Mouse (Mus musculus): Measurements from ENCODE around the gene Notch2. TPM values are rescaled to one million over a fixed set of nuclear protein-coding genes. Genes with fewer than 3 reads are reported as not detected.

Notch2 gene
- polyA plus RNA-seq, 1 experiment from 2014 or later, result 42.7 TPM

- no peaks in the 10 kb centered on the region for H3K9me3 ChIP-seq (ENCODE audit: control insufficient read depth, low read length)
- H3K27ac ChIP-seq (ENCODE audit: low read depth, low read length), result peak overlapping the region; percentile 78
- 0 out of 2 replicates have a peak, but pooled peaks have one; percentile 48 for ATAC-seq (ENCODE audit: low FRiP score, low TSS enrichment)
- no peak overlapping the region for H3K9ac ChIP-seq (ENCODE audit: low read depth, low read length)
- H3K27me3 ChIP-seq (ENCODE audit: control insufficient read depth, insufficient read depth, low read length), result no peaks in the 10 kb centered on the region
- H3K4me3 ChIP-seq (ENCODE audit: low read length), result no peak overlapping the region
- WGBS, result 54% methylated on average over 14 of the region's 14 CpGs
- H3K4me1 ChIP-seq (ENCODE audit: control insufficient read depth, insufficient read depth, low read length), result peaks cover 65% of the 10 kb centered on the region
- H3K4me2 ChIP-seq (replicated peaks; ENCODE audit: low read depth, low read length), result no peak overlapping the region; the same call in 1 of the 2 replicates
- H3K36me3 ChIP-seq (ENCODE audit: control insufficient read depth, insufficient read depth, low read length), result peaks cover 8% of the 10 kb centered on the region; the same call in 1 of the 2 replicates
Observed at GRCm38 (mm10) chr3:98050492-98051406, 37.4 kb downstream of the Notch2 start.

GRCm38 (mm10) chr3:98051407-98051968 lies 38.2 kb downstream of the Notch2 start:
- no peak overlapping the region; the same call in 1 of the 2 replicates for H3K4me2 ChIP-seq (replicated peaks; ENCODE audit: low read depth, low read length)
- WGBS, result 18% methylated on average over 16 of the region's 16 CpGs
- peak overlapping the region; percentile 78 for H3K27ac ChIP-seq (ENCODE audit: low read depth, low read length)
- peaks cover 8% of the 10 kb centered on the region; the same call in 1 of the 2 replicates for H3K36me3 ChIP-seq (ENCODE audit: control insufficient read depth, insufficient read depth, low read length)
- H3K9me3 ChIP-seq (ENCODE audit: control insufficient read depth, low read length), result no peaks in the 10 kb centered on the region
- ATAC-seq (ENCODE audit: low FRiP score, low TSS enrichment), result peak; percentile 87
- H3K27me3 ChIP-seq (ENCODE audit: control insufficient read depth, insufficient read depth, low read length), result no peaks in the 10 kb centered on the region
- no peak overlapping the region for H3K4me3 ChIP-seq (ENCODE audit: low read length)
- H3K4me1 ChIP-seq (ENCODE audit: control insufficient read depth, insufficient read depth, low read length), result peaks cover 64% of the 10 kb centered on the region
- H3K9ac ChIP-seq (ENCODE audit: low read depth, low read length), result no peak overlapping the region

DNA sequence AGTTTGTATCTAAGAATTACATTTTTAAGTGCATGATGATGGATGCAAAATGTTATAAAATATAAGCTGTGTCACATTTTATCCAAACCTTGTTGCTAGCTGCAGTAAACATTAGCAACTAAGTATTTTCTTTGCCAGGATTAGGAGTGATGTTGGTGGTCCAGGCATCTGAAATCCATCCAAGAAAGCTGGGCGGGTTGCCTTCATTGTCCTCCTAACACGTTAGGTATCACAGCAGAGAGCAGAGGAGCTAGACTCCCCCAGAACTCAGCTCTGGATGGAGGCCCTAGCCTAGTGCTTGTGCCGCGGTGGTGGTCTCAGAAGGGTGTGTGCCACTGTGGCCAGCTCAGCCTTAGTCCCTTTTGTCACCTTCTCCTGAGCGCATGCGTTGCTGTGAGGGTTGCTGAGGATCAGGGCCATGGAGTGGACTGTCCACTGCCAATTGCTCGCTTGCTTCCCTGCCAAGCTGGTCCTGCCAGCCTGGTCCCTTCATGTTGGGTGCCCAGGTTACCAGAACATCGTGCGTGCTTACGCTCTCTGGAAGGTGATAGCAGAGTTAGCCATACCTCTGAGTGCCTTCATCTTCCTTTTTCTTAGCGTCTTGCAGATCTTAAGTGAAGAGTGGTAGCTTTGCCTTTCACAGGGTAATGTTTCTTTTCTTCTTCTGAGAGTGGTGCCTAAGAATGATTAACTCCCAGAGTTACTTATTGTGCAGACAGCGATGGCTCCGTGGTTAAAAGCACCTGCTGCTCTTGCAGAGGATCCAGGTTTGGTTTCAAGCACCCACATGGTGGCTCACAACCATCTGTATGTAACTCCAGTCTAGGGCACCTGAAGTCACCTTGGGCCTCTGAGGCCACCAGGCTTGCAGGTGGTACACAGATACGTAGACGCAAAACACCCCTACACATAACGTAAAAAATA lies 39.4 kb downstream of the Notch2 start:
- 71% methylated on average over 16 of the region's 16 CpGs for WGBS

DNA sequence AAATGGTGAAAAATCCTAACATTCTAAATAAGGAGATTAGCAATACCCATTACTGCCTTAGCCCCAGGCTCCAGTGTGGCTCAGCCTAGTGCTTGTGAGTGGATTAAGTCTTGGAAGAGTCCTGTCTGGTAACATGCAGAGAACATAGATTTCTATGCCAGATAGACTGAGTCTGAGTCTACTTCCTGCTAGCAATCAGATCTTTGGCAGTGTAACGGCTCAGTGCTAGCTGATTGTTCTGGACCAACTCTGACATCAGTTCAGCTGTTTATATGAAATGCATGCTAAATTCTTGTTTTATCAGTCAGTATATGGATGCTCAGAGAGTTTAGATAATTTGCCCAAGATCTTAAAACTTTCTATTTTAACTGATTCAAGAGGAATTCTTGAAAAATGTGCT lies 40.5 kb downstream of the Notch2 start:
- 58% methylated on average over 1 of the region's 1 CpGs for WGBS
- Histone ChIP-seq H3K4me2 (replicated peaks; ENCODE audit: low read depth, low read length) (no peak overlapping the region), H3K4me3 (ENCODE audit: low read length) (no peak overlapping the region), H3K27ac (ENCODE audit: low read depth, low read length) (peak overlapping the region; percentile 31; the same call in 1 of the 2 replicates), H3K9ac (ENCODE audit: low read depth, low read length) (no peak overlapping the region), H3K27me3 (ENCODE audit: control insufficient read depth, insufficient read depth, low read length) (no peaks in the 10 kb centered on the region), H3K36me3 (ENCODE audit: control insufficient read depth, insufficient read depth, low read length) (peaks cover 7% of the 10 kb centered on the region; the same call in 1 of the 2 replicates), H3K9me3 (ENCODE audit: control insufficient read depth, low read length) (no peaks in the 10 kb centered on the region), H3K4me1 (ENCODE audit: control insufficient read depth, insufficient read depth, low read length) (peaks cover 55% of the 10 kb centered on the region)
- ATAC-seq (ENCODE audit: low FRiP score, low TSS enrichment), result no peak

More for the DNA sequence above, 39.4 kb downstream of the Notch2 start:
- Histone ChIP-seq H3K4me2 (replicated peaks; ENCODE audit: low read depth, low read length) (no peak overlapping the region), H3K4me1 (ENCODE audit: control insufficient read depth, insufficient read depth, low read length) (peaks cover 55% of the 10 kb centered on the region), H3K27ac (ENCODE audit: low read depth, low read length) (peak overlapping the region; percentile 78; the same call in 1 of the 2 replicates), H3K4me3 (ENCODE audit: low read length) (no peak overlapping the region), H3K9ac (ENCODE audit: low read depth, low read length) (no peak overlapping the region; the same call in 1 of the 2 replicates), H3K27me3 (ENCODE audit: control insufficient read depth, insufficient read depth, low read length) (no peaks in the 10 kb centered on the region), H3K9me3 (ENCODE audit: control insufficient read depth, low read length) (no peaks in the 10 kb centered on the region), H3K36me3 (ENCODE audit: control insufficient read depth, insufficient read depth, low read length) (peaks cover 8% of the 10 kb centered on the region; the same call in 1 of the 2 replicates)
- ATAC-seq (ENCODE audit: low FRiP score, low TSS enrichment), result no peak

GRCm38 (mm10) chr3:98054334-98055007 lies 41.1 kb downstream of the Notch2 start:
- peaks cover 55% of the 10 kb centered on the region for H3K4me1 ChIP-seq (ENCODE audit: control insufficient read depth, insufficient read depth, low read length)
- no peak overlapping the region for H3K27ac ChIP-seq (ENCODE audit: low read depth, low read length)

GRCm38 (mm10) chr3:98055008-98055345 lies 41.6 kb downstream of the Notch2 start:
- Histone ChIP-seq H3K4me1 (ENCODE audit: control insufficient read depth, insufficient read depth, low read length) (peaks cover 52% of the 10 kb centered on the region), H3K4me2 (replicated peaks; ENCODE audit: low read depth, low read length) (no peak overlapping the region), H3K36me3 (ENCODE audit: control insufficient read depth, insufficient read depth, low read length) (no peaks in the 10 kb centered on the region; the same call in 1 of the 2 replicates), H3K4me3 (ENCODE audit: low read length) (no peak overlapping the region), H3K9me3 (ENCODE audit: control insufficient read depth, low read length) (no peaks in the 10 kb centered on the region), H3K27ac (ENCODE audit: low read depth, low read length) (no peak overlapping the region), H3K27me3 (ENCODE audit: control insufficient read depth, insufficient read depth, low read length) (no peaks in the 10 kb centered on the region), H3K9ac (ENCODE audit: low read depth, low read length) (no peak overlapping the region)
- no peak for ATAC-seq (ENCODE audit: low FRiP score, low TSS enrichment)
- WGBS, result 84% methylated on average over 6 of the region's 6 CpGs

More at GRCm38 (mm10) chr3:98054334-98055007, 41.1 kb downstream of the Notch2 start:
- no peak overlapping the region for H3K4me2 ChIP-seq (replicated peaks; ENCODE audit: low read depth, low read length)
- H3K36me3 ChIP-seq (ENCODE audit: control insufficient read depth, insufficient read depth, low read length), result peaks cover 2% of the 10 kb centered on the region; the same call in 1 of the 2 replicates
- H3K9me3 ChIP-seq (ENCODE audit: control insufficient read depth, low read length), result no peaks in the 10 kb centered on the region
- WGBS, result 88% methylated on average over 8 of the region's 8 CpGs
- no peaks in the 10 kb centered on the region for H3K27me3 ChIP-seq (ENCODE audit: control insufficient read depth, insufficient read depth, low read length)
- H3K4me3 ChIP-seq (ENCODE audit: low read length), result no peak overlapping the region
- no peak for ATAC-seq (ENCODE audit: low FRiP score, low TSS enrichment)
- no peak overlapping the region for H3K9ac ChIP-seq (ENCODE audit: low read depth, low read length)

GRCm38 (mm10) chr3:98055808-98056728 lies 42.7 kb downstream of the Notch2 start:
- H3K4me2 ChIP-seq (replicated peaks; ENCODE audit: low read depth, low read length), result no peak overlapping the region
- H3K9ac ChIP-seq (ENCODE audit: low read depth, low read length), result no peak overlapping the region
- no peaks in the 10 kb centered on the region for H3K9me3 ChIP-seq (ENCODE audit: control insufficient read depth, low read length)
- no peak for ATAC-seq (ENCODE audit: low FRiP score, low TSS enrichment)
- no peak overlapping the region for H3K4me3 ChIP-seq (ENCODE audit: low read length)
- H3K27me3 ChIP-seq (ENCODE audit: control insufficient read depth, insufficient read depth, low read length), result no peaks in the 10 kb centered on the region
- H3K4me1 ChIP-seq (ENCODE audit: control insufficient read depth, insufficient read depth, low read length), result peaks cover 53% of the 10 kb centered on the region
- no peak overlapping the region for H3K27ac ChIP-seq (ENCODE audit: low read depth, low read length)
- H3K36me3 ChIP-seq (ENCODE audit: control insufficient read depth, insufficient read depth, low read length), result no peaks in the 10 kb centered on the region; the same call in 1 of the 2 replicates
- 83% methylated on average over 20 of the region's 20 CpGs for WGBS

Data from kidney, embryonic 14.5 days (tissue).